Mouse (Mus musculus): ENCODE measurements around the gene Inpp4a. TPM values are rescaled to one million over a fixed set of nuclear protein-coding genes. Genes with fewer than 3 reads are reported as not detected.

The Inpp4a gene
- polyA plus RNA-seq, 1 experiment from 2014 or later: 12.7 TPM

DNA sequence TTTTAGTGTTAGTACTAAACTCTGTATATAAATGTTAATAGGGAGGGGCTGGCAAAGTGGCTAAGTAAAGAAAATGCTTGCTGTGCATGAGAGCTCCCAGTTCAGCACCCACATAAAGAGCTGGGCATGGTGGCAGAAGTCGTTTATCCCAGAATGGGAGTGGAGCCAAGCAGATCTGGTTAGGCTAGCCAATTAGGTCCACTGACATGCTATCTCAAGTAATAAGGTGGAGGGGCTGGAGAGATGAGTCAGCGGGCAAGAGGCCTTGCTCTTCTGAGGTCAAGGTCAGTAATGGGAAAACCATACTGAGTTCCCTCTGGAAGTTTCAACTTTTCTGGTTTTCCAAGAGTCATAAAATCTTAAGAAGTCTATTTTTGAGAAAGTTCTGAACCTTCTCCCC lies 129.2 kb downstream of the Inpp4a start:
- Histone ChIP-seq H3K4me2 (ENCODE audit: low read depth, low read length) (peak overlapping the region; percentile 70), H3K4me3 (ENCODE audit: low read length) (peak overlapping the region; percentile 97), H3K36me3 (ENCODE audit: control insufficient read depth, insufficient read depth) (peaks cover 31% of the 10 kb centered on the region), H3K9me3 (replicated peaks; ENCODE audit: control insufficient read depth, low read length) (peaks cover 5% of the 10 kb centered on the region), H3K4me1 (ENCODE audit: control insufficient read depth, insufficient read depth, low read length) (peaks cover 15% of the 10 kb centered on the region), H3K9ac (ENCODE audit: low read length) (peak overlapping the region; percentile 96), H3K27me3 (ENCODE audit: control insufficient read depth, insufficient read depth, low read length) (no peaks in the 10 kb centered on the region), H3K27ac (ENCODE audit: low read length) (peak overlapping the region; percentile 57)
- no peak for ATAC-seq (replicated peaks; ENCODE audit: extremely low read depth, insufficient read depth, low FRiP score)
- 36% methylated on average over 2 of the region's 2 CpGs for WGBS

DNA sequence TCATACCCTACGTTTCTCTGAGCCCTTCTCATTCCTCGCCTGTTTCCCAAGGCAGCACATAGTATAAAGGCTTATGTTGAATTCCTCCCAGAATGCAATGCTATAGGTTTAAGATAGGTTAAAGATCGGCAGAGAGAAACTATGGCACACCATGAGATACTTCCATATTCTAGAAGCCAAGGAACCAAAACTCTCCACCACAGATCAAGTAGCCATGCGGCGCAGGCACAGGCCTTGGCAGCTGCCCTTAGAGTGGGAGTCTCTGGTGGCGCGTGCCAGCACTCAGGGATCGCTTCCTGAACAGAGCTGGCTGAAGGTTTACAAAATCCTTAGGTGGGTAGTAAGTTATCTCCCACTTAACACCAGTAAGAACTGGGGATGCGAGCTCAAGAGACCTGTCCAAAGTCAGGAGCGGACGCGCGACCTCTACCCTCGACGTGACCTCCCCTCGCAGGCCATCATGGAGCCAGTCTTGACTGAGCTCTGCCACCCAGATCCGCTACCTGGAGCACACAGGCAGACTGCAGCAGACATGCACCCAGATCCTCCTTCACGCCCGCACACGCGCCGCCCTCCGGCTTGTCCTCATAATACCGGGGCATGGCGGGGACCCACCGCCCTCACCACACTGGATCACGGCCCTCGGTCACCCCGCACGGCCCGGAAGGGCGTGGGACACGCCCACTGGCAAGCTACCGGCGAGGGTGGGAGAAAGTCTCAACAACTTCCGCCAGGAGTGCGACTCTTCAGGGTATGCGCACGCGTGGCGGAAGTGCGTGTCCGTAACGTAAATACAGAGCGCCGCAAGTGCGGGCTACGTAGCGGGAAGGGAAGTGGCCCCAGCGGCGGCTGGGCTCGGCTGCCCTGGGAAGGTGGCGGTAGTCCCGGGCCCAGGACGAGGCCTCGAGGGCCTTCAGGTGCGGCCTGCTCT lies 130.0 kb downstream of the Inpp4a start, which contains the start of the genes Coa5 and Unc50:
Coa5 (minus strand) TSS at position 738 of the 931 bp plus-strand sequence.
Unc50 (plus strand) TSS at position 774 of the 931 bp plus-strand sequence.
- H3K36me3 ChIP-seq (ENCODE audit: control insufficient read depth, insufficient read depth): peaks cover 28% of the 10 kb centered on the region
- 2% methylated on average over 57 of the region's 57 CpGs for WGBS
- ATAC-seq (replicated peaks; ENCODE audit: extremely low read depth, insufficient read depth, low FRiP score): peak; percentile 98

DNA sequence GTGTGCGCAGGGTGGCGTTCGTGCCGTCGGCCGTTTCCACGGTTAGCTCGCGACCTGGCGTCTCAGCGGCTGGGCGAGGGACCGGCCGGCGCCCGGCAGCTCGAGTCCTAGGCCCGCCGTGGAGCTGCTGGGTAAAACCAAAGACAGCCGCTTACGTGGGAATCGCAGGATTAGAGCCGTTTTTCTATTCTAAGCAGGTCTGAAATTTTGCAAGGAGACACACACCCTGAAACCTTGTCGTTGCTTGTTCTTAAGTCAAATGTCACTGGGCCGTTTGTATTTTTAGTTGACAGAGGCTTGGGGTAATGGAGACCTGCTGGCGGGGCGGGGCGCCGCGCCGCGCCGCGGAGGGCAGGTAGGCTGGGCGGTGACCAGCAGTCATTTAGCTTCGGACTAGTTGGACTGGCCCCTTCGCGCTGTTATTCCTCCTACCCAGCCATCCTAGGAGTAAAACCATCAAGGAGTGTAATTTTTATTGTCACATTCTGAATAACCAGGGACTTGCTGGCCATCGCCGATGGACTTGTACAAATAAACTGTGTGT lies 130.7 kb downstream of the Inpp4a start:
- peaks cover 27% of the 10 kb centered on the region for H3K36me3 ChIP-seq (ENCODE audit: control insufficient read depth, insufficient read depth)

More for the DNA sequence above, 130.0 kb downstream of the Inpp4a start, which contains the start of the genes Coa5 and Unc50:
- Histone ChIP-seq H3K27me3 (ENCODE audit: control insufficient read depth, insufficient read depth, low read length) (no peaks in the 10 kb centered on the region), H3K4me1 (ENCODE audit: control insufficient read depth, insufficient read depth, low read length) (peaks cover 15% of the 10 kb centered on the region), H3K9me3 (replicated peaks; ENCODE audit: control insufficient read depth, low read length) (no peaks in the 10 kb centered on the region), H3K9ac (ENCODE audit: low read length) (peak within 1 kb of the TSS; percentile 96), H3K4me3 (ENCODE audit: low read length) (peak within 1 kb of the TSS; percentile 97), H3K27ac (ENCODE audit: low read length) (peak within 1 kb of the TSS; percentile 77), H3K4me2 (ENCODE audit: low read depth, low read length) (peak within 1 kb of the TSS; percentile 84)

GRCm38 (mm10) chr1:37436419-37436818 lies 136.8 kb downstream of the Inpp4a start:
- H3K4me2 ChIP-seq (ENCODE audit: low read depth, low read length): no peak overlapping the region
- WGBS: 68% methylated on average over 3 of the region's 3 CpGs
- peaks cover 2% of the 10 kb centered on the region for H3K4me1 ChIP-seq (ENCODE audit: control insufficient read depth, insufficient read depth, low read length)
- H3K27me3 ChIP-seq (ENCODE audit: control insufficient read depth, insufficient read depth, low read length): no peaks in the 10 kb centered on the region
- ATAC-seq (replicated peaks; ENCODE audit: extremely low read depth, insufficient read depth, low FRiP score): no peak
- peaks cover 36% of the 10 kb centered on the region for H3K36me3 ChIP-seq (ENCODE audit: control insufficient read depth, insufficient read depth)
- H3K9me3 ChIP-seq (replicated peaks; ENCODE audit: control insufficient read depth, low read length): no peaks in the 10 kb centered on the region
- no peak overlapping the region for H3K27ac ChIP-seq (ENCODE audit: low read length)
- no peak overlapping the region for H3K4me3 ChIP-seq (ENCODE audit: low read length)
- H3K9ac ChIP-seq (ENCODE audit: low read length): no peak overlapping the region

More for the DNA sequence above, 130.7 kb downstream of the Inpp4a start:
- ATAC-seq (replicated peaks; ENCODE audit: extremely low read depth, insufficient read depth, low FRiP score): no peak
- Histone ChIP-seq H3K27me3 (ENCODE audit: control insufficient read depth, insufficient read depth, low read length) (no peaks in the 10 kb centered on the region), H3K4me2 (ENCODE audit: low read depth, low read length) (peak overlapping the region; percentile 84), H3K27ac (ENCODE audit: low read length) (peak overlapping the region; percentile 77), H3K9me3 (replicated peaks; ENCODE audit: control insufficient read depth, low read length) (no peaks in the 10 kb centered on the region), H3K9ac (ENCODE audit: low read length) (peak overlapping the region; percentile 96), H3K4me3 (ENCODE audit: low read length) (peak overlapping the region; percentile 97), H3K4me1 (ENCODE audit: control insufficient read depth, insufficient read depth, low read length) (peaks cover 15% of the 10 kb centered on the region)
- WGBS: 2% methylated on average over 40 of the region's 40 CpGs

DNA sequence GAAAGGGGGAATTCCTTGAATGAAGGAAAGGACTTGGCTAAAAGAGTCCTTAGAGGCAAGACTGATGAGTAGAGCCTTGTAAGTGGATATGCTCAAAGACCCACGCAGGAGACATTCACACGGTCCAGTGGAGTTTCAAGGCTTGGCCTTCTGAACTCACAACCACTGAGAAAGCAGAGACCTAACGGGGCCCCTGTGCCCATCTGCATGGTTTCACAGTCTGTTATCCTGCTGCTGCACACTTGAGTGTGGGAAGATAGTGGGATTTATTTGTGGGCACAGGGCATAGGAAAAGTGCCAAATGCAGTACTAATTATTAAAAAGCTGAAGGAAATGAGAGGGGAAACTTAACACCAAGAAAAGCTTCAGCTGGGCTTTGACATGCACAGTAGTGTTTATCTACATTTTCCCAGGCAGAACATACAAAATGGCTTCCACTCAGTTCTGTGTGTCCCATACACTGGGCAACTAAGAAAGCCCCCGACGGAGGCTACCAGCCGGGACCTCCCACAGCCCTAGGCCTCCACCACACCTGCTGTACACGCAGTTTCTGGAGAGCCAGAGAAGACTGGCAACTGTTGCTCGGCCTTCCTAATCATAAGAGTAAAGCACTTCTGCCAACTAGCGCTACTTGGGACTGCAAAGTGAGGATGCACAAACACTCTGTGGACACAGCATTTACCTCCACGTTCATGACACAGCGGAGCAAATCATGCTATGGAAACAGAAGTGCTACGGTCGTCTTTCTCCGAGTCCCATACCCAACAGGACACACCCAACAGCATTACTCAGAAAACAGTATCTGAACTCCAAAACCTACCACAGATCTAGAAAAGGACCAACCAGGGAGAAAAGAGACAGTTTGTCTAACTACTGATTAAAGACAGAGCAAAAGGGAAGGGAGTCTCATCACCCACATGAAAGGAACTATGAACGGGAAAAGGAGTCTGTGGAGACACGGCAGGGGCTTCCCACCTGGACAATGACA lies 143.5 kb downstream of the Inpp4a start:
- ATAC-seq (replicated peaks; ENCODE audit: extremely low read depth, insufficient read depth, low FRiP score): no peak
- H3K36me3 ChIP-seq (ENCODE audit: control insufficient read depth, insufficient read depth): peaks cover 7% of the 10 kb centered on the region; the same call in 1 of the 2 replicates
- no peaks in the 10 kb centered on the region for H3K27me3 ChIP-seq (ENCODE audit: control insufficient read depth, insufficient read depth, low read length)
- H3K4me3 ChIP-seq (ENCODE audit: low read length): no peak overlapping the region
- no peak overlapping the region for H3K4me2 ChIP-seq (ENCODE audit: low read depth, low read length)
- H3K9ac ChIP-seq (ENCODE audit: low read length): no peak overlapping the region
- H3K4me1 ChIP-seq (ENCODE audit: control insufficient read depth, insufficient read depth, low read length): peaks cover 2% of the 10 kb centered on the region; the same call in 1 of the 2 replicates
- H3K27ac ChIP-seq (ENCODE audit: low read length): no peak overlapping the region
- no peaks in the 10 kb centered on the region for H3K9me3 ChIP-seq (replicated peaks; ENCODE audit: control insufficient read depth, low read length)
- WGBS: 89% methylated on average over 16 of the region's 16 CpGs

DNA sequence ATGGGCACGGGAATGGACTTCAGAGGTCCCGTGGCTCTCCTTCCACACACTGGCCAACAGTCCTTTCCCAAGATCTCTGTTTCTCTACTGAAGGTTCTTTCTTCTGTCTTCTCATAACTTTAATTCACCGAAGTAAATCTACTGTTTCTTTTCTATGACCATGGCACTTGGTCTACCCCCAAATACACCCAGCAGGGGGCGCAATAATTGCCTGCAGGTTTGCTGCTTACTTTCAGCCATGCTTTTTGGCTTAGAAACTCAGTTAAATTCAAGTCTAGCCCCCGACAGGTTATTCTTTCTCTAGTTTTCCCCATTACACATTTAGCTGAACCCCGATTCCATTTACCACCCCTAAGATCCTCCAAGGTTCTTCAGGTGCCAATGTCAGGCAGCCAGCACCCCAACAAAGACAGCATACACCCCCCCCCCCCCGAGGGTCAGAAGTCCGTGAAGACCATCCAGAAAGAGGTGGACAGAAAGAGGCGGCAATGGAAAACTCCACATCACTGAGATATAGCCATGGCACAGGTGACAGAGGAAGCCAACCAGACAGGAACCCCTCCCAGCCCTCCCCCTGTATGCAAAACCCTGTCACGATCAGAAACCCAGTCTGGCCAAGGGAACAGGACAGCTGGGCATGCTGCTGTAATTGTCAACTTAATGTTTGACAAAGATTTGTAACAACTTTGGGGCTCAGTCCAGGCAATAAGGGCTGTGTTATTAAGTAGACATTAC lies 148.9 kb downstream of the Inpp4a start:
- 75% methylated on average over 10 of the region's 10 CpGs for WGBS

GRCm38 (mm10) chr1:37451270-37451669 lies 151.6 kb downstream of the Inpp4a start:
- no peaks in the 10 kb centered on the region for H3K4me1 ChIP-seq (ENCODE audit: control insufficient read depth, insufficient read depth, low read length)
- H3K9me3 ChIP-seq (replicated peaks; ENCODE audit: control insufficient read depth, low read length): no peaks in the 10 kb centered on the region
- no peak overlapping the region for H3K27ac ChIP-seq (ENCODE audit: low read length)
- ATAC-seq (replicated peaks; ENCODE audit: extremely low read depth, insufficient read depth, low FRiP score): no peak
- no peaks in the 10 kb centered on the region for H3K27me3 ChIP-seq (ENCODE audit: control insufficient read depth, insufficient read depth, low read length)
- H3K9ac ChIP-seq (ENCODE audit: low read length): no peak overlapping the region
- no peak overlapping the region for H3K4me3 ChIP-seq (ENCODE audit: low read length)
- H3K4me2 ChIP-seq (ENCODE audit: low read depth, low read length): no peak overlapping the region
- WGBS: 85% methylated on average over 8 of the region's 8 CpGs
- H3K36me3 ChIP-seq (ENCODE audit: control insufficient read depth, insufficient read depth): no peaks in the 10 kb centered on the region

More for the DNA sequence above, 148.9 kb downstream of the Inpp4a start:
- no peak for ATAC-seq (replicated peaks; ENCODE audit: extremely low read depth, insufficient read depth, low FRiP score)
- Histone ChIP-seq H3K27me3 (ENCODE audit: control insufficient read depth, insufficient read depth, low read length) (no peaks in the 10 kb centered on the region), H3K9ac (ENCODE audit: low read length) (no peak overlapping the region), H3K36me3 (ENCODE audit: control insufficient read depth, insufficient read depth) (no peaks in the 10 kb centered on the region), H3K27ac (ENCODE audit: low read length) (no peak overlapping the region), H3K4me2 (ENCODE audit: low read depth, low read length) (no peak overlapping the region), H3K4me3 (ENCODE audit: low read length) (no peak overlapping the region), H3K9me3 (replicated peaks; ENCODE audit: control insufficient read depth, low read length) (no peaks in the 10 kb centered on the region), H3K4me1 (ENCODE audit: control insufficient read depth, insufficient read depth, low read length) (no peaks in the 10 kb centered on the region)

DNA sequence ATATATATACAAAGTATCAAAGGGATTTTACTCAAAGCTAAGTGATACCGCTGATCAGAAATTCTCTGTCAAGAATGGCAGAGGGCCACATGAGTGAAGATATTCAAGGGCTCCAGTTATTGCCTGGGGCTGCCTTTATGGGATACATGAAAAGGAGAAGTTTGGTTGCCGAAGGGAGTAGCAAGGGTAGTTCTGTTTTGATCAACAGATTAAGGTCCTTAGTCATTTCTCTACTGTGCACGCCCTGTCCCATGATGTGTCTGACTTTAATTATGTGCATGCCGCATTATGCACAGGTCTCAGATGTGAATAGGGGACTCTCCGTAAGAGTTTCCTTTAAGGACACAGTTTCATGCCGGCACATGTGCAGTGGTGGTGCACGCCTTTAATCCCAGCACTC lies 157.9 kb downstream of the Inpp4a start:
- no peak for ATAC-seq (replicated peaks; ENCODE audit: extremely low read depth, insufficient read depth, low FRiP score)
- no peaks in the 10 kb centered on the region for H3K27me3 ChIP-seq (ENCODE audit: control insufficient read depth, insufficient read depth, low read length)

More for the DNA sequence above, 157.9 kb downstream of the Inpp4a start:
- Histone ChIP-seq H3K4me2 (ENCODE audit: low read depth, low read length) (no peak overlapping the region), H3K4me1 (ENCODE audit: control insufficient read depth, insufficient read depth, low read length) (no peaks in the 10 kb centered on the region), H3K27ac (ENCODE audit: low read length) (no peak overlapping the region), H3K4me3 (ENCODE audit: low read length) (no peak overlapping the region), H3K9ac (ENCODE audit: low read length) (no peak overlapping the region), H3K36me3 (ENCODE audit: control insufficient read depth, insufficient read depth) (no peaks in the 10 kb centered on the region), H3K9me3 (replicated peaks; ENCODE audit: control insufficient read depth, low read length) (no peaks in the 10 kb centered on the region)
- WGBS: 91% methylated on average over 7 of the region's 7 CpGs
